Mouse (Mus musculus) megakaryocyte, adult 5-6 weeks (primary cell): ENCODE results near the gene Tmem53. TPM values are rescaled to one million over a fixed set of nuclear protein-coding genes. Genes with fewer than 3 reads are reported as not detected.
A peak's percentile ranks its signal among the peaks of the same experiment; 100 is the strongest.

Experiments
- ATAC-seq: 2 replicates; pipeline ENCODE4 v1.8.0; 2016; ENCODE audit warnings: mild to moderate bottlenecking, inconsistent platforms; ENCODE audit not compliant: poor library complexity, severe bottlenecking
- total RNA-seq, 2 experiments: library from RNA; stranded (forward) in 1 of 2; stranded (reverse) in 1 of 2; fragments of 153-499, 151-499 nt in 1 of 2; fragments of 221-1000, 200-1000 nt in 1 of 2; gene quantifications; 2 replicates each; pipeline versions ENCODE4 v1.2.3 to v1.2.4; 2015 to 2017

Gene Tmem53
- total RNA-seq (2015) (0.36 and 1.5 TPM in 2 replicates), total RNA-seq (2017) (0.33 and 1.1 TPM in 2 replicates)

GRCm38 (mm10) chr4:117251801-117252316, at the start of gene Tmem53, which contains the start of gene Armh1:
TSS of gene Tmem53 (plus strand) at chr4:117251951.
TSS of gene Armh1 (minus strand) at chr4:117252125.
- peak; percentile 96 for ATAC-seq

- peak; percentile 98 for ATAC-seq
Observed at GRCm38 (mm10) chr4:117202046-117202991, 49.4 kb upstream of the Tmem53 start.

- ATAC-seq, result no peak
Observed at GRCm38 (mm10) chr4:117202992-117203354, 48.8 kb upstream of the Tmem53 start.

- no peak for ATAC-seq
Observed at GRCm38 (mm10) chr4:117209592-117209991, 42.2 kb upstream of the Tmem53 start.

GRCm38 (mm10) chr4:117210147-117211074, 41.3 kb upstream of the Tmem53 start:
- peak; percentile 99 for ATAC-seq

GRCm38 (mm10) chr4:117214250-117214649, 37.5 kb upstream of the Tmem53 start:
- no peak for ATAC-seq

GRCm38 (mm10) chr4:117217029-117217428, 34.7 kb upstream of the Tmem53 start:
- ATAC-seq, result no peak

GRCm38 (mm10) chr4:117218517-117219219, 33.1 kb upstream of the Tmem53 start:
- peak; percentile 87 for ATAC-seq

GRCm38 (mm10) chr4:117220741-117221515, 30.8 kb upstream of the Tmem53 start:
- no peak for ATAC-seq

- no peak for ATAC-seq
Observed at GRCm38 (mm10) chr4:117221836-117222235, 29.9 kb upstream of the Tmem53 start.

GRCm38 (mm10) chr4:117223001-117223400, 28.8 kb upstream of the Tmem53 start:
- ATAC-seq, result no peak

GRCm38 (mm10) chr4:117224122-117224521, 27.6 kb upstream of the Tmem53 start:
- no peak for ATAC-seq

GRCm38 (mm10) chr4:117225250-117225649, 26.5 kb upstream of the Tmem53 start:
- ATAC-seq, result no peak

GRCm38 (mm10) chr4:117229590-117229989, 22.2 kb upstream of the Tmem53 start:
- ATAC-seq, result no peak

- ATAC-seq, result peak; percentile 71
Observed at GRCm38 (mm10) chr4:117230331-117230730, 21.4 kb upstream of the Tmem53 start.

GRCm38 (mm10) chr4:117231208-117231607, 20.5 kb upstream of the Tmem53 start:
- ATAC-seq, result no peak

GRCm38 (mm10) chr4:117234166-117234741, 17.5 kb upstream of the Tmem53 start:
- ATAC-seq, result no peak

GRCm38 (mm10) chr4:117235822-117236221, 15.9 kb upstream of the Tmem53 start:
- no peak for ATAC-seq

GRCm38 (mm10) chr4:117239153-117239552, 12.6 kb upstream of the Tmem53 start:
- no peak for ATAC-seq
